Mouse (Mus musculus): Measurements from ENCODE around the gene Cbr3. TPM values are rescaled to one million over a fixed set of nuclear protein-coding genes. Genes with fewer than 3 reads are reported as not detected.

The Cbr3 gene
- total and polyA plus RNA-seq, 3 experiments: 7.8 to 10.8 (median 9.8) TPM

DNA sequence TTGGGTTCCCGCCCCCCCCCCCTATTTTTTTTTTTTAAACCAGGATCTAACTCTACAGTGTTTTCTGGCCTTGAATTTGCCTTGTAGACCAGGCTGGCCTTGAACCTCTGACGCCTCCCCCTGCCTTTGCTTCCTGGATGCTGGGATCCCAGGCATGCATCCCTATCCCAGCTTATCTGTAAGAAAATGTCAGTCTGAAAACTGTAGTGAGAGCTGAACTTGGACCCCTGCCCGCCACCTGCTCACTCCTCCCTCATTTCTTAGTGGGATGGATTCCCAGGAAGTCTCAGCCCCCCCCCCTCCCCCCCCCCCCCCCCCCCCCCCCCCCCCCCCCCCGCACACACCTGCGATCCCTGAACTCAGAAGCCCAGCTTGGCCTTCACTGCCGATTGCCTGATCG lies 3.4 kb downstream of the Cbr3 start:
- no peak overlapping the region for H3K4me3 ChIP-seq (replicated peaks in 1 of 3; ENCODE audit: low read depth in 2 of 3, low read length in 2 of 3, poor library complexity in 1 of 3)
- in situ Hi-C loops (cut with MboI; ENCODE audit: low pct_ligation_motif_present, low pct_unique_long_range_greater_than_20kb, low sequenced_read_pairs): loop anchor here (10.0 to 25.0 kb wide), 4 partner anchors 48 to 576 kb away; partner anchors contain the start of genes Chaf1b and Cldn14
- H3K9me3 ChIP-seq (replicated peaks; ENCODE audit: low read length): no peaks in the 10 kb centered on the region
- TF ChIP-seq RAD21 (IDR thresholded peaks at IDR 0.05; ENCODE audit: low read depth, low read length): no peak
- TF ChIP-seq KAT2A (IDR thresholded peaks at IDR 0.05; ENCODE audit: insufficient replicate concordance, low read length): no peak
- no peak for TF ChIP-seq MYC (IDR thresholded peaks at IDR 0.05; ENCODE audit: low read depth, low read length)
- TF ChIP-seq MXI1 (IDR thresholded peaks at IDR 0.05; ENCODE audit: low read depth, low read length): no peak
- no peak for TF ChIP-seq ZMIZ1 (IDR thresholded peaks at IDR 0.05; ENCODE audit: low read depth, low read length)
- TF ChIP-seq NELFE (IDR thresholded peaks at IDR 0.05; ENCODE audit: low read depth, low read length): no peak
- no peak for TF ChIP-seq CHD2 (IDR thresholded peaks at IDR 0.05; ENCODE audit: low read length)
- dilution Hi-C loops (cut with MboI; ENCODE audit: extremely low pct_ligation_motif_present, extremely low pct_unique_long_range_greater_than_20kb, low sequenced_read_pairs): no loop called here
- H3K4me1 ChIP-seq (ENCODE audit: control insufficient read depth in 1 of 2, insufficient read depth in 2 of 2): peaks cover 16 to 38% of the 10 kb centered on the region in 2 experiments
- no peak overlapping the region for H3K27ac ChIP-seq (ENCODE audit: insufficient read depth, low read depth)
- peaks cover 34% of the 10 kb centered on the region for H3K27me3 ChIP-seq (replicated peaks)
- H3K9ac ChIP-seq (ENCODE audit: insufficient read depth, low read depth): no peak overlapping the region
- no peaks in the 10 kb centered on the region for H3K79me2 ChIP-seq (replicated peaks; ENCODE audit: control insufficient read depth, extremely low read depth, insufficient read depth, poor library complexity, severe bottlenecking)
- H3K4me2 ChIP-seq (ENCODE audit: insufficient read depth, low read depth, poor library complexity, severe bottlenecking): no peak overlapping the region
- no peak for DNase-seq (ENCODE audit: extremely low read depth)
- H3K36me3 ChIP-seq (replicated peaks in 1 of 2; ENCODE audit: control insufficient read depth in 1 of 2, insufficient read depth in 1 of 2, low read length in 1 of 2): no peaks in the 10 kb centered on the region

- Histone ChIP-seq H3K27me3 (replicated peaks) (peaks cover 28% of the 10 kb centered on the region), H3K4me2 (ENCODE audit: insufficient read depth, low read depth, poor library complexity, severe bottlenecking) (no peak overlapping the region; the same call in 1 of the 2 replicates), H3K79me2 (replicated peaks; ENCODE audit: control insufficient read depth, extremely low read depth, insufficient read depth, poor library complexity, severe bottlenecking) (no peaks in the 10 kb centered on the region), H3K9ac (ENCODE audit: insufficient read depth, low read depth) (no peak overlapping the region), H3K4me3 (replicated peaks in 1 of 3; ENCODE audit: low read depth in 2 of 3, low read length in 2 of 3, poor library complexity in 1 of 3) (no peak overlapping the region), H3K4me1 (ENCODE audit: control insufficient read depth in 1 of 2, insufficient read depth in 2 of 2) (peaks cover 15 to 40% of the 10 kb centered on the region in 2 experiments), H3K9me3 (replicated peaks; ENCODE audit: low read length) (no peaks in the 10 kb centered on the region), H3K27ac (ENCODE audit: insufficient read depth, low read depth) (no peak overlapping the region), H3K36me3 (replicated peaks in 1 of 2; ENCODE audit: control insufficient read depth in 1 of 2, insufficient read depth in 1 of 2, low read length in 1 of 2) (no peaks in the 10 kb centered on the region)
- TF ChIP-seq ZNF384 (IDR thresholded peaks at IDR 0.05; ENCODE audit: low read depth, low read length): peak; percentile 45; the same call in 1 of the 2 replicates
- peak; percentile 75 for TF ChIP-seq RAD21 (IDR thresholded peaks at IDR 0.05; ENCODE audit: low read depth, low read length)
- TF ChIP-seq ELF1 (IDR thresholded peaks at IDR 0.05; ENCODE audit: low read depth, low read length): no peak
- TF ChIP-seq MXI1 (IDR thresholded peaks at IDR 0.05; ENCODE audit: low read depth, low read length): no peak
- TF ChIP-seq MYC (IDR thresholded peaks at IDR 0.05; ENCODE audit: low read depth, low read length): 0 out of 2 replicates have a peak, but pooled peaks have one; percentile 43
- no peak for TF ChIP-seq JUN (IDR thresholded peaks at IDR 0.05; ENCODE audit: insufficient read depth, low read depth, low read length)
- no peak for TF ChIP-seq NELFE (IDR thresholded peaks at IDR 0.05; ENCODE audit: low read depth, low read length)
- peak; percentile 52 for TF ChIP-seq SMC3 (IDR thresholded peaks at IDR 0.05; ENCODE audit: low read depth, low read length)
- TF ChIP-seq E2F4 (IDR thresholded peaks at IDR 0.05; ENCODE audit: insufficient replicate concordance, low read depth, low read length): no peak
- TF ChIP-seq MAX (IDR thresholded peaks at IDR 0.05; ENCODE audit: low read length): 0 out of 2 replicates have a peak, but pooled peaks have one; percentile 36
- TF ChIP-seq MAFK (IDR thresholded peaks at IDR 0.05; ENCODE audit: insufficient replicate concordance, low read length): 0 out of 2 replicates have a peak, but pooled peaks have one; percentile 18
- no peak for TF ChIP-seq IRF4 (IDR thresholded peaks at IDR 0.05; ENCODE audit: low read depth, low read length)
- TF ChIP-seq PAX5 (IDR thresholded peaks at IDR 0.05; ENCODE audit: low read length): no peak
- TF ChIP-seq POLR2AphosphoS2 (IDR thresholded peaks at IDR 0.05; ENCODE audit: low read depth, low read length): no peak
- TF ChIP-seq ZKSCAN1 (IDR thresholded peaks at IDR 0.05; ENCODE audit: borderline replicate concordance, low read depth, low read length): no peak
- no peak for TF ChIP-seq ZMIZ1 (IDR thresholded peaks at IDR 0.05; ENCODE audit: low read depth, low read length)
- no peak for TF ChIP-seq USF1 (IDR thresholded peaks at IDR 0.05; ENCODE audit: low read depth, low read length)
- TF ChIP-seq BHLHE40 (IDR thresholded peaks at IDR 0.05; ENCODE audit: low read depth, low read length): peak; percentile 47
- no peak; the same call in 1 of the 2 replicates for TF ChIP-seq JUND (conservative IDR thresholded peaks at IDR 0.05; ENCODE audit: low read depth, low read length)
- peak; percentile 8 to 70; a peak in 2 of 4 replicates for TF ChIP-seq CTCF (conservative IDR thresholded peaks at IDR 0.05 in 1 of 2, IDR thresholded peaks at IDR 0.05 in 1 of 2; ENCODE audit: low read depth in 2 of 2, low read length in 2 of 2)
- no peak for TF ChIP-seq MAZ (IDR thresholded peaks at IDR 0.05; ENCODE audit: low read depth, low read length)
- DNase-seq (ENCODE audit: extremely low read depth): peak; percentile 39
- dilution Hi-C loops (cut with MboI; ENCODE audit: extremely low pct_ligation_motif_present, extremely low pct_unique_long_range_greater_than_20kb, low sequenced_read_pairs) (no loop called here), in situ Hi-C loops (cut with MboI; ENCODE audit: low pct_ligation_motif_present, low pct_unique_long_range_greater_than_20kb, low sequenced_read_pairs) (loop anchor here (10.0 to 25.0 kb wide), 4 partner anchors 48 to 575 kb away; partner anchors contain the start of genes Chaf1b and Cldn14)
Observed at GRCm38 (mm10) chr16:93686945-93687344, 3.9 kb downstream of the Cbr3 start.

Data from CH12.LX (cell line).